In genomic region chr17:46266986-46267385, GRCm38 (mm10) we compare ENCODE assay signal across 17 mouse cellular contexts. TPM values are rescaled to one million over a fixed set of nuclear protein-coding genes. Genes with fewer than 3 reads are reported as not detected.
DNase-seq lines count a peak whose midpoint lies in the region; ATAC-seq and TF ChIP-seq lines count a peak whose summit lies in the region.
"Had no signal": no experiment of that assay in that cellular context is flagged by ENCODE, and none has a peak within 500 bp of the region (broad histone marks: within the 10 kb centered on the region; RNA-seq: fewer than 3 reads in every experiment).

No protein-coding gene starts in this region.

- no peak for TF ChIP-seq EP300 in heart, adult 2 months (IDR thresholded peaks at IDR 0.05; ENCODE audit: insufficient read depth, low read depth, low read length)
- no peak for TF ChIP-seq EP300 in liver, postnatal 0 days (IDR thresholded peaks at IDR 0.05; ENCODE audit: low read depth)

- peaks cover 10% of the 10 kb centered on the region for H3K4me1 ChIP-seq in heart, adult 2 months (ENCODE audit: control insufficient read depth, insufficient read depth, low read length)
- peaks cover 4% of the 10 kb centered on the region; the same call in 1 of the 2 replicates for H3K4me1 ChIP-seq in limb, embryonic 12.5 days (replicated peaks)
- H3K4me1 ChIP-seq in limb, embryonic 10.5 days: peaks cover 12% of the 10 kb centered on the region
- H3K4me1 ChIP-seq in embryonic facial prominence, embryonic 13.5 days: peaks cover 47% of the 10 kb centered on the region
- H3K4me1 ChIP-seq in stomach, embryonic 15.5 days: peaks cover 22% of the 10 kb centered on the region
- H3K4me1 ChIP-seq in liver, postnatal 0 days (ENCODE audit: insufficient read depth): 0 out of 2 replicates have a peak, but pooled peaks cover 3% of the 10 kb centered on the region
- H3K4me1 ChIP-seq: neural tube, embryonic 12.5 days had no signal

- H3K27me3 ChIP-seq in heart, adult 2 months (ENCODE audit: control insufficient read depth, insufficient read depth, low read length): no peaks in the 10 kb centered on the region
- no peaks in the 10 kb centered on the region for H3K27me3 ChIP-seq in limb, embryonic 12.5 days
- no peaks in the 10 kb centered on the region for H3K27me3 ChIP-seq in limb, embryonic 10.5 days (ENCODE audit: low read depth, poor library complexity, severe bottlenecking)
- H3K27me3 ChIP-seq in embryonic facial prominence, embryonic 13.5 days: no peaks in the 10 kb centered on the region
- H3K27me3 ChIP-seq in stomach, embryonic 15.5 days (replicated peaks): no peaks in the 10 kb centered on the region
- H3K27me3 ChIP-seq in liver, postnatal 0 days (ENCODE audit: insufficient read depth, low read length): no peaks in the 10 kb centered on the region
- H3K27me3 ChIP-seq: neural tube, embryonic 12.5 days had no signal

- H3K79me2 ChIP-seq in heart, adult 2 months (replicated peaks; ENCODE audit: control insufficient read depth, insufficient read depth, low read length): peaks cover 1% of the 10 kb centered on the region; the same call in 1 of the 2 replicates

- WGBS in heart, adult 2 months: 77% methylated on average over 6 of the region's 6 CpGs
- WGBS in limb, embryonic 12.5 days: 59% methylated on average over 6 of the region's 6 CpGs
- WGBS in limb, embryonic 10.5 days: 65% methylated on average over 6 of the region's 6 CpGs
- 45% methylated on average over 6 of the region's 6 CpGs for WGBS in embryonic facial prominence, embryonic 13.5 days
- WGBS in stomach, embryonic 15.5 days: 49% methylated on average over 6 of the region's 6 CpGs
- 79% methylated on average over 6 of the region's 6 CpGs for WGBS in liver, postnatal 0 days (ENCODE audit: insufficient replicate concordance)

- H3K9me3 ChIP-seq in limb, embryonic 12.5 days: no peaks in the 10 kb centered on the region
- no peaks in the 10 kb centered on the region for H3K9me3 ChIP-seq in limb, embryonic 10.5 days (replicated peaks)
- H3K9me3 ChIP-seq in embryonic facial prominence, embryonic 13.5 days: no peaks in the 10 kb centered on the region
- H3K9me3 ChIP-seq in stomach, embryonic 15.5 days: no peaks in the 10 kb centered on the region
- H3K9me3 ChIP-seq in liver, postnatal 0 days (ENCODE audit: low read length): no peaks in the 10 kb centered on the region
- H3K9me3 ChIP-seq: G1E; neural tube, embryonic 12.5 days had no signal

- peak; percentile 80 for DNase-seq in heart, adult 11 months
- no peak for DNase-seq in heart, adult 2 months
- DNase-seq in limb, embryonic 10.5 days (ENCODE audit: low spot score): no peak
- DNase-seq in liver, postnatal 0 days: no peak
- DNase-seq: gastrocnemius, postnatal 14 days; heart, postnatal 10 days; right cerebral cortex, postnatal 4 days had no signal

- H3K36me3 ChIP-seq in heart, adult 2 months (ENCODE audit: control insufficient read depth, insufficient read depth, low read length): no peaks in the 10 kb centered on the region
- H3K36me3 ChIP-seq in limb, embryonic 12.5 days: peaks cover 86% of the 10 kb centered on the region
- peaks cover 99% of the 10 kb centered on the region for H3K36me3 ChIP-seq in limb, embryonic 10.5 days
- peaks cover 91% of the 10 kb centered on the region for H3K36me3 ChIP-seq in embryonic facial prominence, embryonic 13.5 days
- peaks cover 35% of the 10 kb centered on the region for H3K36me3 ChIP-seq in stomach, embryonic 15.5 days
- H3K36me3 ChIP-seq in liver, postnatal 0 days (replicated peaks; ENCODE audit: insufficient read depth, low read length): peaks cover 52% of the 10 kb centered on the region

- intact Hi-C loops in heart, adult 2 months (cut with DNase I): loop anchor here (1.0 to 5.0 kb wide), 2 partner anchors 31 to 115 kb away; partner anchors contain the start of gene Zfp318

- no peak overlapping the region for H3K9ac ChIP-seq in heart, adult 2 months (ENCODE audit: low read depth, low read length)
- no peak overlapping the region for H3K9ac ChIP-seq in limb, embryonic 12.5 days (replicated peaks)
- H3K9ac ChIP-seq in embryonic facial prominence, embryonic 13.5 days: no peak overlapping the region
- H3K9ac ChIP-seq in stomach, embryonic 15.5 days: no peak overlapping the region
- H3K9ac ChIP-seq in liver, postnatal 0 days (replicated peaks): no peak overlapping the region
- H3K9ac ChIP-seq: lung, embryonic 14.5 days; neural tube, embryonic 12.5 days had no signal

- no peak overlapping the region for H3K4me3 ChIP-seq in heart, adult 2 months
- H3K4me3 ChIP-seq in limb, embryonic 12.5 days (replicated peaks): no peak overlapping the region
- H3K4me3 ChIP-seq in limb, embryonic 10.5 days: no peak overlapping the region
- H3K4me3 ChIP-seq in embryonic facial prominence, embryonic 13.5 days: no peak overlapping the region
- H3K4me3 ChIP-seq in stomach, embryonic 15.5 days (replicated peaks): no peak overlapping the region
- H3K4me3 ChIP-seq in liver, postnatal 0 days (ENCODE audit: low read depth, low read length): no peak overlapping the region
- H3K4me3 ChIP-seq: erythroblast, embryonic 14.5 days; neural tube, embryonic 12.5 days had no signal

- no peak overlapping the region for H3K4me2 ChIP-seq in limb, embryonic 12.5 days
- no peak overlapping the region for H3K4me2 ChIP-seq in embryonic facial prominence, embryonic 13.5 days
- H3K4me2 ChIP-seq in stomach, embryonic 15.5 days: no peak overlapping the region
- H3K4me2 ChIP-seq in liver, postnatal 0 days (ENCODE audit: low read depth, low read length): no peak overlapping the region
- H3K4me2 ChIP-seq: midbrain, embryonic 11.5 days; neural tube, embryonic 12.5 days had no signal

- no peak overlapping the region for H3K27ac ChIP-seq in heart, adult 2 months
- peak overlapping the region; percentile 53 for H3K27ac ChIP-seq in limb, embryonic 12.5 days
- H3K27ac ChIP-seq in limb, embryonic 10.5 days: no peak overlapping the region
- H3K27ac ChIP-seq in embryonic facial prominence, embryonic 13.5 days: peak overlapping the region; percentile 74
- H3K27ac ChIP-seq in stomach, embryonic 15.5 days: peak overlapping the region; percentile 70
- no peak overlapping the region for H3K27ac ChIP-seq in liver, postnatal 0 days (ENCODE audit: low read depth)
- H3K27ac ChIP-seq: neural tube, embryonic 12.5 days had no signal

- TF ChIP-seq POLR2A in heart, adult 2 months (IDR thresholded peaks at IDR 0.05; ENCODE audit: insufficient read depth, low read depth, low read length): no peak

- no peak for TF ChIP-seq CTCF in heart, adult 2 months (IDR thresholded peaks at IDR 0.05)
- TF ChIP-seq CTCF in liver, postnatal 0 days (IDR thresholded peaks at IDR 0.05; ENCODE audit: low read depth): no peak

- ATAC-seq in limb, embryonic 12.5 days (ENCODE audit: insufficient number of reproducible peaks, insufficient read depth, low FRiP score, low TSS enrichment, low read depth): no peak
- ATAC-seq in embryonic facial prominence, embryonic 13.5 days (ENCODE audit: insufficient number of reproducible peaks, insufficient read depth, low FRiP score, low TSS enrichment, low read depth): no peak
- no peak for ATAC-seq in stomach, embryonic 15.5 days (ENCODE audit: insufficient read depth, low FRiP score, low read depth)
- ATAC-seq in liver, postnatal 0 days: no peak
- no peak for ATAC-seq in erythroid progenitor cell, adult 5-6 weeks (replicated peaks; ENCODE audit: low FRiP score, poor library complexity, severe bottlenecking)

RNA-seq across cellular contexts. Expression of gene Lrrc73, which starts 13.7 kb away (rescaled TPM):
- under 1 TPM; 0.21 to 0.34 TPM for total RNA-seq in heart, adult 2 months (2021)
- 0.59 and 0.70 TPM in 2 replicates for polyA plus RNA-seq in heart, adult 2 months (2012; rRNA removed)
- 0.60 and 0.65 TPM in 2 replicates for polyA plus RNA-seq in limb, embryonic 12.5 days (2016; fragmentation: Nextera tagmentation; extraction: Ambion mirVana)
- polyA plus RNA-seq in limb, embryonic 10.5 days (2016; fragmentation: Nextera tagmentation; extraction: Ambion mirVana): 0.25 and 0.44 TPM in 2 replicates
- 1.4 and 1.9 TPM in 2 replicates for polyA plus RNA-seq in embryonic facial prominence, embryonic 13.5 days (2015; fragmentation: Nextera tagmentation; extraction: Ambion mirVana)
- polyA plus RNA-seq in stomach, embryonic 15.5 days (2015; fragmentation: Nextera tagmentation; extraction: Ambion mirVana): 0.58 and 1.1 TPM in 2 replicates
- 0.12 TPM in 1 of 2 replicates, not detected in the other for polyA plus RNA-seq in liver, postnatal 0 days (2015; fragmentation: Nextera tagmentation; extraction: Ambion mirVana)
- not detected in 2 replicates for total RNA-seq in erythroid progenitor cell, adult 5-6 weeks (2015; ENCODE audit: low replicate concordance)
- 0.39 TPM in 1 of 2 replicates, not detected in the other for total RNA-seq in erythroid progenitor cell, adult 5-6 weeks (2017; ENCODE audit: low replicate concordance)
- total RNA-seq: common myeloid progenitor, adult 5-6 weeks had no signal

RNA-seq across cellular contexts. Expression of gene Tjap1, which starts 15.8 kb away (rescaled TPM):
- 10 to 100 TPM; 28.3 to 34.7 TPM for total RNA-seq in heart, adult 2 months (2021)
- 35.8 and 39.1 TPM in 2 replicates for polyA plus RNA-seq in heart, adult 2 months (2012; rRNA removed)
- polyA plus RNA-seq in limb, embryonic 12.5 days (2016; fragmentation: Nextera tagmentation; extraction: Ambion mirVana): 59.9 and 62.8 TPM in 2 replicates
- 60.3 and 61.2 TPM in 2 replicates for polyA plus RNA-seq in limb, embryonic 10.5 days (2016; fragmentation: Nextera tagmentation; extraction: Ambion mirVana)
- polyA plus RNA-seq in embryonic facial prominence, embryonic 13.5 days (2015; fragmentation: Nextera tagmentation; extraction: Ambion mirVana): 55.6 and 57.9 TPM in 2 replicates
- 33.8 and 37.2 TPM in 2 replicates for polyA plus RNA-seq in stomach, embryonic 15.5 days (2015; fragmentation: Nextera tagmentation; extraction: Ambion mirVana)
- polyA plus RNA-seq in liver, postnatal 0 days (2015; fragmentation: Nextera tagmentation; extraction: Ambion mirVana): 5.6 and 6.2 TPM in 2 replicates
- total RNA-seq in erythroid progenitor cell, adult 5-6 weeks (2015; ENCODE audit: low replicate concordance): 2.2 and 21.8 TPM in 2 replicates
- total RNA-seq in erythroid progenitor cell, adult 5-6 weeks (2017; ENCODE audit: low replicate concordance): 6.5 and 53.0 TPM in 2 replicates

RNA-seq across cellular contexts. Expression of gene Yipf3, which starts 19.1 kb away (rescaled TPM):
- 10 to 100 TPM; 72.4 to 82.8 TPM for total RNA-seq in heart, adult 2 months (2021)
- 136 and 142 TPM in 2 replicates for polyA plus RNA-seq in heart, adult 2 months (2012; rRNA removed)
- polyA plus RNA-seq in limb, embryonic 12.5 days (2016; fragmentation: Nextera tagmentation; extraction: Ambion mirVana): 65.6 and 73.5 TPM in 2 replicates
- 73.0 and 81.9 TPM in 2 replicates for polyA plus RNA-seq in limb, embryonic 10.5 days (2016; fragmentation: Nextera tagmentation; extraction: Ambion mirVana)
- 82.8 and 95.7 TPM in 2 replicates for polyA plus RNA-seq in embryonic facial prominence, embryonic 13.5 days (2015; fragmentation: Nextera tagmentation; extraction: Ambion mirVana)
- polyA plus RNA-seq in stomach, embryonic 15.5 days (2015; fragmentation: Nextera tagmentation; extraction: Ambion mirVana): 98.2 and 104 TPM in 2 replicates
- polyA plus RNA-seq in liver, postnatal 0 days (2015; fragmentation: Nextera tagmentation; extraction: Ambion mirVana): 62.6 and 68.7 TPM in 2 replicates
- 46.5 and 53.7 TPM in 2 replicates for total RNA-seq in erythroid progenitor cell, adult 5-6 weeks (2015; ENCODE audit: low replicate concordance)
- total RNA-seq in erythroid progenitor cell, adult 5-6 weeks (2017; ENCODE audit: low replicate concordance): 15.3 and 22.5 TPM in 2 replicates

RNA-seq across cellular contexts. Expression of gene Polr1c, which starts 19.1 kb away (rescaled TPM):
- 10 to 100 TPM; 20.2 to 24.7 TPM for total RNA-seq in heart, adult 2 months (2021)
- 19.1 and 25.8 TPM in 2 replicates for polyA plus RNA-seq in heart, adult 2 months (2012; rRNA removed)
- polyA plus RNA-seq in limb, embryonic 12.5 days (2016; fragmentation: Nextera tagmentation; extraction: Ambion mirVana): 109 and 111 TPM in 2 replicates
- polyA plus RNA-seq in limb, embryonic 10.5 days (2016; fragmentation: Nextera tagmentation; extraction: Ambion mirVana): 132 and 144 TPM in 2 replicates
- polyA plus RNA-seq in embryonic facial prominence, embryonic 13.5 days (2015; fragmentation: Nextera tagmentation; extraction: Ambion mirVana): 103 and 104 TPM in 2 replicates
- polyA plus RNA-seq in stomach, embryonic 15.5 days (2015; fragmentation: Nextera tagmentation; extraction: Ambion mirVana): 77.4 and 79.8 TPM in 2 replicates
- 23.9 and 24.8 TPM in 2 replicates for polyA plus RNA-seq in liver, postnatal 0 days (2015; fragmentation: Nextera tagmentation; extraction: Ambion mirVana)
- 25.6 and 26.4 TPM in 2 replicates for total RNA-seq in erythroid progenitor cell, adult 5-6 weeks (2015; ENCODE audit: low replicate concordance)
- total RNA-seq in erythroid progenitor cell, adult 5-6 weeks (2017; ENCODE audit: low replicate concordance): 5.8 and 24.9 TPM in 2 replicates

RNA-seq across cellular contexts. Expression of gene Dlk2, which starts 30.2 kb away (rescaled TPM):
- total RNA-seq in heart, adult 2 months (2021): under 1 TPM; 0.23 to 0.39 TPM
- 0.35 and 0.74 TPM in 2 replicates for polyA plus RNA-seq in heart, adult 2 months (2012; rRNA removed)
- 3.8 and 4.8 TPM in 2 replicates for polyA plus RNA-seq in limb, embryonic 12.5 days (2016; fragmentation: Nextera tagmentation; extraction: Ambion mirVana)
- polyA plus RNA-seq in limb, embryonic 10.5 days (2016; fragmentation: Nextera tagmentation; extraction: Ambion mirVana): 0.65 and 1.3 TPM in 2 replicates
- polyA plus RNA-seq in embryonic facial prominence, embryonic 13.5 days (2015; fragmentation: Nextera tagmentation; extraction: Ambion mirVana): 7.8 and 8.6 TPM in 2 replicates
- polyA plus RNA-seq in stomach, embryonic 15.5 days (2015; fragmentation: Nextera tagmentation; extraction: Ambion mirVana): 4.5 and 5.7 TPM in 2 replicates
- not detected in 2 replicates for polyA plus RNA-seq in liver, postnatal 0 days (2015; fragmentation: Nextera tagmentation; extraction: Ambion mirVana)
- total RNA-seq in erythroid progenitor cell, adult 5-6 weeks (2015; ENCODE audit: low replicate concordance): not detected in 2 replicates
- not detected in 2 replicates for total RNA-seq in erythroid progenitor cell, adult 5-6 weeks (2017; ENCODE audit: low replicate concordance)
- polyA plus RNA-seq: erythroblast, embryonic 14.5 days; G1E had no signal

Comparison
In these comparisons a context has a peak if more than half of its experiments do, and no peak if none do; other contexts are left out.
1. H3K27ac ChIP-seq: peak in limb, embryonic 12.5 days (single experiment), embryonic facial prominence, embryonic 13.5 days (single experiment) and stomach, embryonic 15.5 days (single experiment); none in heart, adult 2 months (single experiment), limb, embryonic 10.5 days (single experiment) and liver, postnatal 0 days (single experiment).